Mouse (Mus musculus): ENCODE measurements around the gene Tra2b.

GRCm38 (mm10) chr16:22242239-22242866 is 23.5 kb downstream of the Tra2b start:
- TF ChIP-seq EP300 (optimal IDR thresholded peaks at IDR 0.05) = no peak
- TF ChIP-seq CTCF (IDR thresholded peaks at IDR 0.05; ENCODE audit: low read depth) = no peak

Measured in stomach, postnatal 0 days (tissue).